Mouse (Mus musculus) lung, embryonic 15.5 days (tissue): Measurements from ENCODE around the gene Ddrgk1. TPM values are rescaled to one million over a fixed set of nuclear protein-coding genes. Genes with fewer than 3 reads are reported as not detected.
"Not testable (repeated sequence)": the region's sequence is repeated elsewhere in the genome, so short reads cannot be mapped to it uniquely, and the experiment has no call there.

Experiments used
- ATAC-seq: fragments of 200-750 bp; cut with Nextera tagmentation; 2 replicates; pipeline ENCODE4 v1.8.0; 2017; ENCODE audit warnings: moderate number of reproducible peaks, borderline replicate concordance; ENCODE audit not compliant: low FRiP score, low TSS enrichment; ENCODE audit errors: extremely low read depth
- H3K27ac ChIP-seq: fragments of 300-500 bp; sonication (generic); 2 replicates; pipeline ENCODE4 v1.5.1; 2015; ENCODE audit warnings: moderate library complexity, mild to moderate bottlenecking, inconsistent platforms
- H3K27me3 ChIP-seq: fragments of 300-500 bp; sonication (generic); 2 replicates; pipeline ENCODE4 v1.6.1; 2015; ENCODE audit warnings: inconsistent platforms
- H3K36me3 ChIP-seq: fragments of 300-500 bp; sonication (generic); 2 replicates; pipeline ENCODE4 v1.6.1; 2015; ENCODE audit warnings: inconsistent platforms
- H3K4me1 ChIP-seq: fragments of 300-500 bp; sonication (generic); 2 replicates; pipeline ENCODE4 v1.6.1; 2015; ENCODE audit warnings: inconsistent platforms
- H3K4me2 ChIP-seq: fragments of 300-500 bp; sonication (generic); 2 replicates; pipeline ENCODE4 v1.6.1; 2015; ENCODE audit warnings: inconsistent platforms, mild to moderate bottlenecking, moderate library complexity
- H3K4me3 ChIP-seq: fragments of 300-500 bp; sonication (generic); 2 replicates; pipeline ENCODE4 v1.5.1; 2015; ENCODE audit warnings: mild to moderate bottlenecking, inconsistent platforms
- H3K9ac ChIP-seq: fragments of 300-500 bp; sonication (generic); 2 replicates; pipeline ENCODE4 v1.6.1; 2015; ENCODE audit warnings: inconsistent platforms
- H3K9me3 ChIP-seq: fragments of 300-500 bp; sonication (generic); 2 replicates; pipeline ENCODE4 v1.6.1; 2016; ENCODE audit warnings: inconsistent platforms
- WGBS: fragments of 180-500 bp; shearing (Covaris S2); methylation state at CpG from one replicate; pipeline ENCODE4 v1.1.7; 2015; 5-methylcytosine and 5-hydroxymethylcytosine counted together
- polyA plus RNA-seq: library from polyadenylated mRNA; unstranded; fragments of >200 nt; fragmentation: Nextera tagmentation; extraction: Ambion mirVana; gene quantifications from 2 replicates; pipeline ENCODE4 v1.2.1, GENCODE M21; 2015

Gene Ddrgk1
- polyA plus RNA-seq, 1 experiment from 2014 or later = 56.7 TPM

DNA sequence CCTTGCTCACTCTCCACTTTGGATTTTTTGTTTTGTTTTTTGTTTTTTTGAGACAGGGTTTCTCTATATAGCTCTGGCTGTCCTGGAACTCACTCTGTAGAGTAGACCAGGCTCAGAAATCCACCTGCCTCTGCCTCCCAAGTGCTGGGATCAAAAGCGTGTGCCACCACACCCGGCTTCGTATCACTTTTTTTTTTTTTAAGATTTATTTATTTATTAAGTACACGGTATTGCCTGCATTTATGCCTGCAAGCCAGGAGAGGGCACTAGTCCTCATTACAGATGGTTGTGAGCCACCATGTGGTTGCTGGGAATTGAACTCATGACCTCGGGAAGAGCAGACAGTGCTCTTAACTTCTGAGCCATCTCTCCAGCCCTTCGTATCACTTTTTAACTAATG is 15.4 kb downstream of the Ddrgk1 start:
- H3K4me2 ChIP-seq, H3K9me3 ChIP-seq, H3K9ac ChIP-seq, H3K27ac ChIP-seq, H3K36me3 ChIP-seq, H3K4me1 ChIP-seq, H3K4me3 ChIP-seq, ATAC-seq, H3K27me3 ChIP-seq: not testable (repeated sequence)
- WGBS = 78% methylated on average over 6 of the region's 6 CpGs

DNA sequence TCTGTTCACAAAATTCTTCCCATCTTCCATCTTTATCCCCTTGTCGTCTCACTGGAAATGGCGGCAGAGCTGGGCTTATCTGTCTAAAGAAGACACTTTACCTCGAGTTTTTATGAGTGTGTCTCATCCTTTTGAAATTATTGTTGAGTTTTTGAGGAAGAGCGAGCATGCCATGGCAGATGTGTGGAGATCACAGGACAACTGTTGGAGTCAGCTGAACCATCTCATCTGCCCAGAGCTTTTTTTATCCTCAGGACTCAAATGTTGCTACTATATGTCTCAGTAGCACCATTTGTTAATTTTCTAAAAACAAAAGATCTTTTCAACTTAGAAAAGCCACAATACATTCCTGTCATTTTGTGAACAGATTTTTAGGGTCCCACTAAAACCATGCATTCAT is 19.3 kb downstream of the Ddrgk1 start:
- no peak overlapping the region for H3K4me3 ChIP-seq
- H3K36me3 ChIP-seq = no peaks in the 10 kb centered on the region
- no peak overlapping the region for H3K4me2 ChIP-seq
- 75% methylated on average over 4 of the region's 4 CpGs for WGBS
- H3K4me1 ChIP-seq = peaks cover 11% of the 10 kb centered on the region
- H3K9ac ChIP-seq = no peak overlapping the region
- no peaks in the 10 kb centered on the region for H3K9me3 ChIP-seq
- H3K27me3 ChIP-seq = peaks cover 8% of the 10 kb centered on the region; the same call in 1 of the 2 replicates
- ATAC-seq = no peak
- no peak overlapping the region for H3K27ac ChIP-seq

DNA sequence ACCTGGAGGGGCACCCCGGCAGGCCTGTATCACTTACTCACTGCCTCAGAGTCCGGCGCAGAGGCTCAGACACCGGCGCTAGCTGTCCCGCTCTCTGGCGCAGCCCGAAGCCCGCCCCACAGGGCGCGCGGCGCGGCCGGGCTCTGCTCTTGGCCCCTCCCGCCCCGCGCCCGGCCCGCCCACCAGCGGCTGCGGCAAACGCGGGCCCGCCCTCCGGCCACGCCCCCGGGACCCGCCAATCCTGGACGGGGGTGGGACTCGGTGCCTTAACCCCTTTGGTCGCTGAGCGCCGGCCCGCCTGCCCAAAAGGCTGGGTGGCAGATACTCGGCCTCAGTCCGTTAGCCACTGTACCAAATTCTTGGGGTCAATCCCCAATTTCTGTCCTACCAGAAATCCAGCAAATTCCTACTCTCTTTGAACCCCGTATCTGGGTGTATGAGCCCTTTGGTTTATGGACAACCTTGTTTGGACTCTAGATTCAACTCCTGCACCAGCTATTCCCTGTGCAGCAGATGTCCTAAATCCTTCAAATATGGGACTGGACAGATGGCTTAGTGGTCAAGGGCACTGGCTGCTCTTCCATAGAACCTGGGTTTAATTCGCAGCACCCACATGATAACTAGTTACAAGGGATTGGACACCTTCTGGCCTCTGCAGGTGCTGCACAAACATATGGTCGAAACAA is 21.6 kb downstream of the Ddrgk1 start, which contains the start of gene Lzts3:
Gene Lzts3, minus strand, starts transcription at position 120 of the 686 bp plus-strand sequence.
- H3K27ac ChIP-seq = no peak within 1 kb of the TSS
- H3K4me2 ChIP-seq = peak within 1 kb of the TSS; percentile 99
- H3K4me1 ChIP-seq = peaks cover 11% of the 10 kb centered on the region
- peaks cover 14% of the 10 kb centered on the region for H3K27me3 ChIP-seq
- peak; percentile 96 for ATAC-seq
- no peaks in the 10 kb centered on the region for H3K9me3 ChIP-seq
- peak within 1 kb of the TSS; percentile 64 for H3K4me3 ChIP-seq
- H3K9ac ChIP-seq = peak within 1 kb of the TSS; percentile 78
- WGBS = 5% methylated on average over 35 of the region's 40 CpGs
- H3K36me3 ChIP-seq = no peaks in the 10 kb centered on the region

DNA sequence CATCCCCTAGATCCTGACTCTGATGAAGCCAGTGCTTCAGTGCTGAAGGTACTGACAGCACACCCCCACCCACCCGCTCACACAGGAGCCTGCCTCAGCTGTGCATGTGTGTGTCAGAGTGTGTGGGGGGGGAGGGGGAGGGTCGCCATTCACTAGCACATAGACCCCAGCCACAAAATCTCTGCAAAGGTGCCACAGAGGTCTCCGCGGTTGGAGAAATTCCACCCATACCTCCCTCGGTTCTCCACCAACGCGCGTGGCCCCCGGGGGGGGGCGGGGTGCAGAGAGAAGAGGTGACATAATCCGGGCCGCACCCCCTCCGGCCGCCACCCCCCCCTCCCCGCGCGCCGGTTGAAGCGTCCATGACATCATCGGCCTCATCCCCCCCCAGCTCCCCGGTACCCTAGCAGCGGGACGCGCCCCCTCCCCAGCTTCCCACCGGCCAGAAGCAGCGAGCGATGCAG is 22.2 kb downstream of the Ddrgk1 start:
- no peak overlapping the region for H3K27ac ChIP-seq
- peak overlapping the region; percentile 64 for H3K4me3 ChIP-seq
- WGBS = 0% methylated on average over 25 of the region's 27 CpGs
- H3K36me3 ChIP-seq = no peaks in the 10 kb centered on the region
- H3K9me3 ChIP-seq = no peaks in the 10 kb centered on the region
- peak overlapping the region; percentile 78 for H3K9ac ChIP-seq
- H3K4me1 ChIP-seq = peaks cover 11% of the 10 kb centered on the region
- peak overlapping the region; percentile 99 for H3K4me2 ChIP-seq
- H3K27me3 ChIP-seq = peaks cover 20% of the 10 kb centered on the region
- peak; percentile 62; the same call in 1 of the 2 replicates for ATAC-seq

DNA sequence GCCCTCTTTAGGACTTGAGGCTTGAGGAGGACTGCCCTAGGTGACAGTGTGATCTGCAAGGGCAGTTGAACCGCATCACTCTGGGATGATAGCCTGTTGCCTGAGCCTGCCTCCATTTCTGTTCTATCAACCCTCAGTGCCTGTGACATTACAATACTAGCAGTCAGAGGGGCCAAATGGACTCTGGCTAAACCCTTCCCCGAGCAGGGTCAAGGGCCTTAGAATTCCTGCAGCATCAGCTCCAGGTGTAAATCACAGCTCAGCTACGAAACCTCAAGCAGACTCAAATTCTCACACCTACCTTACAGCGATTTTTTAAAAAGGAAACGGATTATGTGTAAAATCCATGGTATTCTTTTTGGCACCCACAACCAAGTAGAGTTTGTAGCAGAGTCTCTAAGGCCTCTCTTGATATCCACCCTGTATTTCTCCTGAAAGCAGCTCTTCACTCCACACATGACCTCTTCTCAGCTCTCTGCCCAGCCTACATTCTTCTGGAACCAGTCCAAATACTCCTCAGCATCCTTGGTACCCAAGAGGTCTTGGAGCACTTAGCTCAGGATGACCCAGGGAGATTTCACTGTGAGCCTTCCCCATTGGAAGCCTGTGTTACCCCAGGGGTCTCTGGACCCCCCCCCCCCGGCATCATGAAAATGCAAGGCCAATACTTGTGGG is 23.0 kb downstream of the Ddrgk1 start:
- ATAC-seq = no peak
- H3K27me3 ChIP-seq = peaks cover 28% of the 10 kb centered on the region
- peak overlapping the region; percentile 64; the same call in 1 of the 2 replicates for H3K4me3 ChIP-seq
- no peak overlapping the region for H3K27ac ChIP-seq
- H3K4me2 ChIP-seq = peak overlapping the region; percentile 99
- peaks cover 11% of the 10 kb centered on the region for H3K4me1 ChIP-seq
- H3K9ac ChIP-seq = no peak overlapping the region
- H3K9me3 ChIP-seq = no peaks in the 10 kb centered on the region
- WGBS = 53% methylated on average over 6 of the region's 6 CpGs
- no peaks in the 10 kb centered on the region for H3K36me3 ChIP-seq

DNA sequence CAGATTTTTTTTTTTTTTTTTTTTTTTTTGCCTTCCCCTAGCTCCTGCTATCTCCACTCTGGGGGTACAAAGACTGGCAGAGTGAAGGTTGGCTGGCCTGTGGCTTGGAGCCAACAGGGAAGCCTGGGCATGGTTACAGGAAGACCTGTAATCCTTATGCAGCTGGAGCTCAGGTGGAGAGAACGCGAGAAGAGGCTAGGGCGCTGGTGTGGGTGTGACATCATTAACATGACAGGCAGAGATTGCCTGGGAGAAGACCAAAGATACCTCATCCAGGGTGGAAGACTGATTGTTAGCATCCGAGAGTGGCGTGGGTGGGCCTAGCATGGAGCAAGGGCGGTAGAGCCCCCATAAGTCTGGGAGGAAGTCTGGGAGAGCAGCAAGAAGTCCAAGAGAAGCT is 25.2 kb downstream of the Ddrgk1 start:
- Histone ChIP-seq H3K4me2 (no peak overlapping the region), H3K9ac (no peak overlapping the region), H3K27ac (no peak overlapping the region), H3K27me3 (peaks cover 50% of the 10 kb centered on the region), H3K4me3 (no peak overlapping the region), H3K4me1 (peaks cover 23% of the 10 kb centered on the region), H3K9me3 (no peaks in the 10 kb centered on the region), H3K36me3 (no peaks in the 10 kb centered on the region)
- WGBS = 75% methylated on average over 6 of the region's 6 CpGs
- no peak for ATAC-seq

DNA sequence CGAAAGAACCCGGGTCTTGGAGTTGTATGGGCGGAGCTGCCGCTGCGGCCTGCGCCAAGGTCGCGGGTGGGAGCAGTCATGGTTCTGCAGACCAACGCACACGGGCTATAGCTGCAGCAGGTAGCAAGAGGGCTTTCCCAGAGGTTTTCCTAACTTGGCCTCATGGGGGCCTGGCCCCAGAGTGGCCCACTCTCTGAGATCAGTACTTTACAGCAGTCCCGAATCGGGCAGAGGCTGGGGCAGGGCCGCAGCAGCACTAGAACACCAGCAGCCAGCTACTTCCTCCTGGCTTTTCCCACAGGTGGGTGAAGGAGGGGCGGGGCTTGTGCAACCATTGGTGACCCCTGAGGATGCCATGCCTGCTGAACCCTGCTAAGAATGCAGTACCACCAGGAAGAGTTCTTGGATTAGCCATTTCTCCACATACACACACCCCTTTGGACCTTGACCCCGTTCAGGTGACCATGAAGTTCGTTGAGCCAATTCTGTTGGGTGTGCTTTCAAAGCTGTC is 26.3 kb downstream of the Ddrgk1 start:
- H3K27ac ChIP-seq = no peak overlapping the region
- H3K4me2 ChIP-seq = no peak overlapping the region
- peaks cover 26% of the 10 kb centered on the region for H3K4me1 ChIP-seq
- H3K9me3 ChIP-seq = no peaks in the 10 kb centered on the region
- H3K9ac ChIP-seq = no peak overlapping the region
- no peak overlapping the region for H3K4me3 ChIP-seq
- WGBS = 30% methylated on average over 16 of the region's 16 CpGs
- H3K27me3 ChIP-seq = peaks cover 59% of the 10 kb centered on the region
- ATAC-seq = no peak
- H3K36me3 ChIP-seq = no peaks in the 10 kb centered on the region

DNA sequence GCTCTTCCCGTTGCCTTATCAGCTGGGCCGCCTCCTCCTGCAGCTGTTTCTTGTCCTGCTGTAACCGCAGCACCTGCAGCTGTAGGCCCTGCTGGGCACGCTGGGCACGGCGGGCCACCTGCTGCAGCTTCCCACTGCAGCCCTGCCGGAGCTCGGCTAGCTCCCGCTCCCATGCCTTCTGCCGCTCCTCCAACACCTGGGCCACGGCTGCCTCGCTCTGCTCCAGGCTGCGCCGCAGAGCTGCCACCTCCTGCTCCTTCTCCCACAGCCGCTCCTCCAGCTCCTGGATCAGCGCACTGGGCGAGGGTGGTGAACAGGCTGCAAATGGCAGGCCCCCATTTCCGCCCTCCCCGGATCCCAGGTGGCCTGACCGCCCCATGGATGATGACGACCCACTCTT is 28.6 kb downstream of the Ddrgk1 start:
- H3K9ac ChIP-seq = no peak overlapping the region
- WGBS = 27% methylated on average over 21 of the region's 21 CpGs
- H3K4me2 ChIP-seq = peak overlapping the region; percentile 75
- H3K36me3 ChIP-seq = no peaks in the 10 kb centered on the region
- no peak overlapping the region for H3K27ac ChIP-seq
- H3K9me3 ChIP-seq = no peaks in the 10 kb centered on the region
- peaks cover 53% of the 10 kb centered on the region for H3K27me3 ChIP-seq
- ATAC-seq = no peak; the same call in 1 of the 2 replicates
- H3K4me1 ChIP-seq = peaks cover 15% of the 10 kb centered on the region
- H3K4me3 ChIP-seq = no peak overlapping the region

DNA sequence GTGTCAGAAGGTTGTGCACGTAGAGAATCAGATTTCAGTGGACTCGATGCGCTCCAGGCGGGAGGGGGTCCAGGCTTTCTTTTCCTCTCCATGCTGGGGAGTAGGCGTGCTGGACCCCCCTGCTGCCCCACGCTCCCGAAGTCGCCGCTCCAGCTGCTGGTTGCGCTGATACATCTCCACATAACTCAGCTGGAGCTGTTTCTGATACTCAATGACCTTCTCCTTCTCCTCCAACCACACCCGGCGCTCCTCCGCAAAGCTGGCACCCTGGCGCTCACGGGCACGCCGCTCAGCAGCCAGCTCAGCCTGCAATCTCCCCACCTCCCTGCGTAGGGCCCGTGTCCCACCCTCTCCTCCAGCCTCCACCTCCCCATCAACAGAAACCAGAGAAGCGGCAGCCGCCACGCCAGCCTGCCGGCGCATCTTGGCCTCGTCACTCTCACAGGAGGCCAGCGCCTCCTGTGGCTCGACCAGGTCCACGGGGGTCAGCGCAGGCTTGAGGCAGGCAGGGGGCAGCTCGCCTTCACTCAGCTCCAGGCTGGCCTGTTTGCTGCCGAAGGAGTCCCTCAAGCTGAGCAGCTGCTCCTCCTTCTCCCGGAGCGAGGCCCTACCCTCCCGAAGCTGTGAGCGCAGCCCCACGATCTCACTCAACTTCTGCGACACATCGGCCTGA is 29.6 kb downstream of the Ddrgk1 start:
- ATAC-seq = peak; percentile 52

DNA sequence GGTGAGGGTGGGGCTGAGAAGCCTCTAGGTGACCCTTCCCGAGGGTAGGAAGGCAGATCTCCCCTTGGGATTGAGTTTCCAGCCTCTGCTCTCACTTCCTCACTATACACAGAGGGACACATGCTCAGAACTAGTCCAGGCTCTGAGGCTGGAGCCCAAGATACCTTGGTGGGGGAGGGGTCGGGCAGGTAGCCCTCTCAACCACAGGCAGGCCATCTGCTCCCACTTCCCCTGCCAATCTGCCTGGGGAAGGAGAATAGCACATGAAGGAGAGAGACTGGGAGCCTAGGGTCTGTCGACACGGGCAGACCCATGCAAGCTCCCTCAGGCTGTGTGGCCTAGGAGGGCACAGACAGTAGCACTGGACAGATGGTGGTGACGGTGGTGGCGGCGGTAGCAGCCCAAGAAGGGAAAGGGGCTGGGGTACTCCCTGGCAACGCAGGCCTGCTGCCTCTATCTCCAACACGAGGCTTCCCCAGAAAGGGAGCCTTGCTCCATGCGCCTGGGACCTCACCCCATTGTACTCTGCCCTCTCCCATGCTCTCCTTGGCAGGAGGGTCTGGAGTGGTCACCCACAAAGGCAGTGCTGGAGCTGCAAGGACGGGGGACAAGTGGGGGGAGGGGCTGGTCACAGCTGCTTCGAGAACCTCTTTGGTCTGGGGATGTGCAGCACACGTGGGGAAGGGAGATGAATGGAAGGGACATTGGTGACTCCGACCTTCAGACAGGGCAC is 30.3 kb downstream of the Ddrgk1 start:
- ATAC-seq = no peak
- Histone ChIP-seq H3K9ac (peak overlapping the region; percentile 39; the same call in 1 of the 2 replicates), H3K9me3 (no peaks in the 10 kb centered on the region), H3K4me2 (peak overlapping the region; percentile 75), H3K36me3 (no peaks in the 10 kb centered on the region), H3K4me1 (peaks cover 15% of the 10 kb centered on the region), H3K4me3 (peak overlapping the region; percentile 37), H3K27ac (no peak overlapping the region), H3K27me3 (peaks cover 51% of the 10 kb centered on the region)
- WGBS = 20% methylated on average over 14 of the region's 14 CpGs

More for the DNA sequence above, 29.6 kb downstream of the Ddrgk1 start:
- peaks cover 51% of the 10 kb centered on the region for H3K27me3 ChIP-seq
- peak overlapping the region; percentile 75 for H3K4me2 ChIP-seq
- H3K9me3 ChIP-seq = no peaks in the 10 kb centered on the region
- H3K4me3 ChIP-seq = peak overlapping the region; percentile 37
- 3% methylated on average over 38 of the region's 38 CpGs for WGBS
- peak overlapping the region; percentile 39 for H3K9ac ChIP-seq
- no peak overlapping the region for H3K27ac ChIP-seq
- H3K4me1 ChIP-seq = peaks cover 15% of the 10 kb centered on the region
- no peaks in the 10 kb centered on the region for H3K36me3 ChIP-seq
